Mouse (Mus musculus): ENCODE measurements at regions not wholly inside any gene's neighbourhood (a gene's known extent, or its start where the extent isn't known, plus 50 kb on each side); places are given as distances from the start of the nearest gene placed in this dataset.

GRCm38 (mm10) chr13:42394572-42394971, 93.3 kb downstream of the Edn1 start:
- no peak for TF ChIP-seq CTCF (IDR thresholded peaks at IDR 0.05; ENCODE audit: extremely low read depth, insufficient read depth, insufficient read length, insufficient replicate concordance)
- TF ChIP-seq POLR2A (IDR thresholded peaks at IDR 0.05; ENCODE audit: low read depth, low read length): no peak

Measured in spleen, adult 2 months (tissue).